Mouse (Mus musculus) lung, embryonic 16.5 days (tissue): Measurements from ENCODE around the gene 4933405L10Rik. TPM values are rescaled to one million over a fixed set of nuclear protein-coding genes. Genes with fewer than 3 reads are reported as not detected.
A peak's percentile ranks its signal among the peaks of the same experiment; 100 is the strongest.

Experiments used
- ATAC-seq: fragments of 200-750 bp; cut with Nextera tagmentation; 2 replicates; pipeline ENCODE4 v1.8.0; 2017; ENCODE audit warnings: low read depth, mild to moderate bottlenecking, moderate library complexity
- H3K27ac ChIP-seq: fragments of 300-500 bp; sonication (generic); 2 replicates; pipeline ENCODE4 v1.5.1; 2014; ENCODE audit warnings: mild to moderate bottlenecking, control low read depth, low read length
- H3K27me3 ChIP-seq: fragments of 300-500 bp; sonication (generic); 2 replicates; pipeline ENCODE4 v1.6.1; 2014; ENCODE audit warnings: low read depth, low read length, mixed read lengths; ENCODE audit not compliant: control insufficient read depth, insufficient read depth
- H3K36me3 ChIP-seq: fragments of 300-500 bp; sonication (generic); 2 replicates; pipeline ENCODE4 v1.6.1; 2014; ENCODE audit warnings: low read length; ENCODE audit not compliant: control insufficient read depth, insufficient read depth
- H3K4me1 ChIP-seq: fragments of 300-500 bp; sonication (generic); replicated peaks from 2 replicates; pipeline ENCODE4 v1.6.1; 2014; ENCODE audit warnings: low read length, mixed read lengths; ENCODE audit not compliant: control insufficient read depth, insufficient read depth
- H3K4me2 ChIP-seq: fragments of 300-500 bp; sonication (generic); 2 replicates; pipeline ENCODE4 v1.6.1; 2014; ENCODE audit warnings: low read depth, low read length, control low read depth
- H3K4me3 ChIP-seq: fragments of 300-500 bp; sonication (generic); 2 replicates; pipeline ENCODE4 v1.5.1; 2014; ENCODE audit warnings: mild to moderate bottlenecking, low read length, control low read depth
- H3K9ac ChIP-seq: fragments of 300-500 bp; sonication (generic); 2 replicates; pipeline ENCODE4 v1.6.1; 2014; ENCODE audit warnings: low read length, control low read depth
- H3K9me3 ChIP-seq: fragments of 300-500 bp; sonication (generic); 2 replicates; pipeline ENCODE4 v1.6.1; 2016; ENCODE audit warnings: low read length; ENCODE audit not compliant: control insufficient read depth
- WGBS: fragments of 180-500 bp; shearing (Covaris S2); extraction: QIAGEN DNeasy Blood & Tissue Kit; methylation state at CpG from one replicate; pipeline ENCODE4 v1.1.7; 2014; 5-methylcytosine and 5-hydroxymethylcytosine counted together
- polyA plus RNA-seq: library from polyadenylated mRNA; unstranded; fragments of >200 nt; fragmentation: Nextera tagmentation; extraction: Ambion mirVana; gene quantifications from 2 replicates; pipeline ENCODE4 v1.2.1, GENCODE M21; 2015

The 4933405L10Rik gene
- polyA plus RNA-seq, 1 experiment from 2014 or later: 0.19 TPM

- H3K4me2 ChIP-seq: no peak overlapping the region
- H3K9ac ChIP-seq: no peak overlapping the region
- no peak overlapping the region for H3K4me3 ChIP-seq
- peaks cover 13% of the 10 kb centered on the region for H3K4me1 ChIP-seq
- ATAC-seq: no peak
- H3K9me3 ChIP-seq: no peaks in the 10 kb centered on the region
- H3K27ac ChIP-seq: no peak overlapping the region
- no peaks in the 10 kb centered on the region for H3K27me3 ChIP-seq
- H3K36me3 ChIP-seq: peaks cover 4% of the 10 kb centered on the region; the same call in 1 of the 2 replicates
- WGBS: 76% methylated on average over 12 of the region's 12 CpGs
Observed at GRCm38 (mm10) chr8:105706426-105706825, 1.0 kb upstream of the 4933405L10Rik start.

- whole genome bisulfite sequencing: 88% methylated on average over 8 of the region's 8 CpGs
- no peaks in the 10 kb centered on the region for H3K9me3 ChIP-seq
- H3K4me1 ChIP-seq: peaks cover 7% of the 10 kb centered on the region
- H3K4me3 ChIP-seq: no peak overlapping the region
- H3K27me3 ChIP-seq: no peaks in the 10 kb centered on the region
- H3K4me2 ChIP-seq: no peak overlapping the region
- ATAC-seq: no peak
- no peak overlapping the region for H3K9ac ChIP-seq
- H3K36me3 ChIP-seq: peaks cover 4% of the 10 kb centered on the region; the same call in 1 of the 2 replicates
- H3K27ac ChIP-seq: no peak overlapping the region
Observed at GRCm38 (mm10) chr8:105708675-105709074, 1.2 kb downstream of the 4933405L10Rik start.

GRCm38 (mm10) chr8:105709317-105709716 lies 1.9 kb downstream of the 4933405L10Rik start:
- H3K27me3 ChIP-seq: no peaks in the 10 kb centered on the region
- 70% methylated on average over 14 of the region's 14 CpGs for WGBS
- no peak overlapping the region for H3K27ac ChIP-seq
- peaks cover 7% of the 10 kb centered on the region for H3K4me1 ChIP-seq
- no peak overlapping the region for H3K4me3 ChIP-seq
- H3K4me2 ChIP-seq: no peak overlapping the region
- no peak for ATAC-seq
- no peaks in the 10 kb centered on the region for H3K36me3 ChIP-seq
- no peak overlapping the region for H3K9ac ChIP-seq
- no peaks in the 10 kb centered on the region for H3K9me3 ChIP-seq

- Histone ChIP-seq H3K36me3 (no peaks in the 10 kb centered on the region), H3K9me3 (no peaks in the 10 kb centered on the region), H3K9ac (no peak overlapping the region), H3K4me2 (no peak overlapping the region), H3K4me3 (no peak overlapping the region), H3K27ac (no peak overlapping the region), H3K27me3 (no peaks in the 10 kb centered on the region), H3K4me1 (peaks cover 2% of the 10 kb centered on the region)
- no peak for ATAC-seq
- WGBS: 75% methylated on average over 3 of the region's 3 CpGs
Observed at GRCm38 (mm10) chr8:105712286-105712685, 4.8 kb downstream of the 4933405L10Rik start.

- H3K36me3 ChIP-seq: no peaks in the 10 kb centered on the region
- no peak overlapping the region for H3K9ac ChIP-seq
- ATAC-seq: peak; percentile 76
- H3K4me3 ChIP-seq: no peak overlapping the region
- H3K9me3 ChIP-seq: no peaks in the 10 kb centered on the region
- WGBS: 4% methylated on average over 3 of the region's 3 CpGs
- no peak overlapping the region for H3K4me2 ChIP-seq
- H3K27me3 ChIP-seq: no peaks in the 10 kb centered on the region
- H3K4me1 ChIP-seq: no peaks in the 10 kb centered on the region
- no peak overlapping the region for H3K27ac ChIP-seq
Observed at GRCm38 (mm10) chr8:105714139-105714538, 6.7 kb downstream of the 4933405L10Rik start.

- no peaks in the 10 kb centered on the region for H3K4me1 ChIP-seq
- ATAC-seq: peak; percentile 57; the same call in 1 of the 2 replicates
- no peaks in the 10 kb centered on the region for H3K9me3 ChIP-seq
- no peak overlapping the region for H3K9ac ChIP-seq
- H3K27ac ChIP-seq: peak overlapping the region; percentile 18
- 44% methylated on average over 6 of the region's 6 CpGs for WGBS
- H3K4me3 ChIP-seq: no peak overlapping the region
- H3K4me2 ChIP-seq: no peak overlapping the region
- no peaks in the 10 kb centered on the region for H3K27me3 ChIP-seq
- H3K36me3 ChIP-seq: no peaks in the 10 kb centered on the region
Observed at GRCm38 (mm10) chr8:105715042-105715441, 7.6 kb downstream of the 4933405L10Rik start.

GRCm38 (mm10) chr8:105716302-105716945 lies 9.0 kb downstream of the 4933405L10Rik start:
- Histone ChIP-seq H3K4me3 (no peak overlapping the region), H3K36me3 (no peaks in the 10 kb centered on the region), H3K27me3 (no peaks in the 10 kb centered on the region), H3K9ac (no peak overlapping the region), H3K4me1 (no peaks in the 10 kb centered on the region), H3K9me3 (no peaks in the 10 kb centered on the region), H3K4me2 (no peak overlapping the region), H3K27ac (no peak overlapping the region)
- 90% methylated on average over 15 of the region's 15 CpGs for WGBS
- ATAC-seq: no peak

- Histone ChIP-seq H3K36me3 (0 out of 2 replicates have a peak, but pooled peaks cover 3% of the 10 kb centered on the region), H3K9ac (no peak overlapping the region), H3K27me3 (no peaks in the 10 kb centered on the region), H3K4me1 (no peaks in the 10 kb centered on the region), H3K27ac (peak overlapping the region; percentile 68), H3K9me3 (no peaks in the 10 kb centered on the region), H3K4me2 (no peak overlapping the region), H3K4me3 (no peak overlapping the region)
- ATAC-seq: no peak
- WGBS: 77% methylated on average over 4 of the region's 4 CpGs
Observed at GRCm38 (mm10) chr8:105719637-105720036, 12.2 kb downstream of the 4933405L10Rik start.

GRCm38 (mm10) chr8:105722861-105723260 lies 15.4 kb downstream of the 4933405L10Rik start:
- 79% methylated on average over 9 of the region's 9 CpGs for WGBS
- no peaks in the 10 kb centered on the region for H3K9me3 ChIP-seq
- H3K4me3 ChIP-seq: no peak overlapping the region
- no peak overlapping the region for H3K9ac ChIP-seq
- no peak overlapping the region for H3K4me2 ChIP-seq
- no peak for ATAC-seq
- H3K36me3 ChIP-seq: peaks cover 5% of the 10 kb centered on the region; the same call in 1 of the 2 replicates
- H3K27ac ChIP-seq: no peak overlapping the region
- no peaks in the 10 kb centered on the region for H3K27me3 ChIP-seq
- H3K4me1 ChIP-seq: no peaks in the 10 kb centered on the region
